Mouse (Mus musculus): Measurements from ENCODE around the gene Prr15l. TPM values are rescaled to one million over a fixed set of nuclear protein-coding genes. Genes with fewer than 3 reads are reported as not detected.

Gene Prr15l
- polyA plus RNA-seq, 1 experiment from 2014 or later = 46.8 TPM

- WGBS = 60% methylated on average over 15 of the region's 15 CpGs
- no peak overlapping the region for H3K9ac ChIP-seq (replicated peaks; ENCODE audit: low read depth, low read length)
Measured at GRCm38 (mm10) chr11:96981461-96981860, 53.6 kb downstream of the Prr15l start.

GRCm38 (mm10) chr11:96982355-96982754 lies 54.5 kb downstream of the Prr15l start:
- 2% methylated on average over 7 of the region's 7 CpGs for WGBS
- Histone ChIP-seq H3K36me3 (ENCODE audit: control insufficient read depth, insufficient read depth, low read length) (no peaks in the 10 kb centered on the region), H3K9ac (replicated peaks; ENCODE audit: low read depth, low read length) (no peak overlapping the region), H3K4me1 (ENCODE audit: control insufficient read depth, insufficient read depth, low read length) (peaks cover 8% of the 10 kb centered on the region; the same call in 1 of the 2 replicates), H3K9me3 (ENCODE audit: control insufficient read depth, low read depth, low read length) (no peaks in the 10 kb centered on the region), H3K4me3 (ENCODE audit: low read depth, low read length) (no peak overlapping the region), H3K27me3 (ENCODE audit: control insufficient read depth, insufficient read depth, low read length) (no peaks in the 10 kb centered on the region), H3K27ac (ENCODE audit: low read length) (no peak overlapping the region), H3K4me2 (replicated peaks; ENCODE audit: low read depth, low read length) (no peak overlapping the region)
- no peak for ATAC-seq (ENCODE audit: insufficient number of reproducible peaks, insufficient read depth, low FRiP score, low read depth)

More at GRCm38 (mm10) chr11:96981461-96981860, 53.6 kb downstream of the Prr15l start:
- Histone ChIP-seq H3K36me3 (ENCODE audit: control insufficient read depth, insufficient read depth, low read length) (no peaks in the 10 kb centered on the region), H3K4me3 (ENCODE audit: low read depth, low read length) (no peak overlapping the region), H3K27me3 (ENCODE audit: control insufficient read depth, insufficient read depth, low read length) (no peaks in the 10 kb centered on the region), H3K27ac (ENCODE audit: low read length) (no peak overlapping the region), H3K9me3 (ENCODE audit: control insufficient read depth, low read depth, low read length) (no peaks in the 10 kb centered on the region), H3K4me1 (ENCODE audit: control insufficient read depth, insufficient read depth, low read length) (peaks cover 8% of the 10 kb centered on the region), H3K4me2 (replicated peaks; ENCODE audit: low read depth, low read length) (no peak overlapping the region)
- ATAC-seq (ENCODE audit: insufficient number of reproducible peaks, insufficient read depth, low FRiP score, low read depth) = no peak

GRCm38 (mm10) chr11:96982859-96983258 lies 55.0 kb downstream of the Prr15l start, which contains the start of gene Sp2:
Sp2 (minus strand) TSS chr11:96982959.
- Histone ChIP-seq H3K9ac (replicated peaks; ENCODE audit: low read depth, low read length) (no peak within 1 kb of the TSS), H3K27ac (ENCODE audit: low read length) (no peak within 1 kb of the TSS), H3K4me2 (replicated peaks; ENCODE audit: low read depth, low read length) (no peak within 1 kb of the TSS), H3K9me3 (ENCODE audit: control insufficient read depth, low read depth, low read length) (no peaks in the 10 kb centered on the region), H3K27me3 (ENCODE audit: control insufficient read depth, insufficient read depth, low read length) (no peaks in the 10 kb centered on the region), H3K4me3 (ENCODE audit: low read depth, low read length) (no peak within 1 kb of the TSS), H3K4me1 (ENCODE audit: control insufficient read depth, insufficient read depth, low read length) (peaks cover 13% of the 10 kb centered on the region; the same call in 1 of the 2 replicates), H3K36me3 (ENCODE audit: control insufficient read depth, insufficient read depth, low read length) (no peaks in the 10 kb centered on the region)
- no peak for ATAC-seq (ENCODE audit: insufficient number of reproducible peaks, insufficient read depth, low FRiP score, low read depth)
- 78% methylated on average over 7 of the region's 7 CpGs for WGBS

GRCm38 (mm10) chr11:96984903-96985302 lies 57.0 kb downstream of the Prr15l start:
- 38% methylated on average over 4 of the region's 4 CpGs for WGBS
- Histone ChIP-seq H3K4me3 (ENCODE audit: low read depth, low read length) (no peak overlapping the region), H3K27me3 (ENCODE audit: control insufficient read depth, insufficient read depth, low read length) (no peaks in the 10 kb centered on the region)

GRCm38 (mm10) chr11:96986463-96986862 lies 58.6 kb downstream of the Prr15l start:
- H3K36me3 ChIP-seq (ENCODE audit: control insufficient read depth, insufficient read depth, low read length) = no peaks in the 10 kb centered on the region
- H3K4me3 ChIP-seq (ENCODE audit: low read depth, low read length) = no peak overlapping the region
- no peak overlapping the region for H3K9ac ChIP-seq (replicated peaks; ENCODE audit: low read depth, low read length)
- no peaks in the 10 kb centered on the region for H3K27me3 ChIP-seq (ENCODE audit: control insufficient read depth, insufficient read depth, low read length)
- 20% methylated on average over 3 of the region's 3 CpGs for WGBS
- H3K9me3 ChIP-seq (ENCODE audit: control insufficient read depth, low read depth, low read length) = no peaks in the 10 kb centered on the region
- no peak for ATAC-seq (ENCODE audit: insufficient number of reproducible peaks, insufficient read depth, low FRiP score, low read depth)
- H3K4me1 ChIP-seq (ENCODE audit: control insufficient read depth, insufficient read depth, low read length) = peaks cover 12% of the 10 kb centered on the region; the same call in 1 of the 2 replicates
- no peak overlapping the region for H3K4me2 ChIP-seq (replicated peaks; ENCODE audit: low read depth, low read length)
- H3K27ac ChIP-seq (ENCODE audit: low read length) = no peak overlapping the region

More at GRCm38 (mm10) chr11:96984903-96985302, 57.0 kb downstream of the Prr15l start:
- ATAC-seq (ENCODE audit: insufficient number of reproducible peaks, insufficient read depth, low FRiP score, low read depth) = no peak
- no peaks in the 10 kb centered on the region for H3K36me3 ChIP-seq (ENCODE audit: control insufficient read depth, insufficient read depth, low read length)
- H3K27ac ChIP-seq (ENCODE audit: low read length) = no peak overlapping the region
- no peak overlapping the region for H3K9ac ChIP-seq (replicated peaks; ENCODE audit: low read depth, low read length)
- H3K9me3 ChIP-seq (ENCODE audit: control insufficient read depth, low read depth, low read length) = no peaks in the 10 kb centered on the region
- H3K4me1 ChIP-seq (ENCODE audit: control insufficient read depth, insufficient read depth, low read length) = peaks cover 12% of the 10 kb centered on the region; the same call in 1 of the 2 replicates
- H3K4me2 ChIP-seq (replicated peaks; ENCODE audit: low read depth, low read length) = no peak overlapping the region

Other genes starting within 250 kb of the Prr15l start
- 8.3 and 9.6 TPM in 2 replicates for gene Snx11, start 150.5 kb upstream of the Prr15l start, polyA plus RNA-seq (2014; fragmentation: Nextera tagmentation; extraction: Ambion mirVana)
- gene Cbx1, start 139.0 kb upstream of the Prr15l start, polyA plus RNA-seq (2014; fragmentation: Nextera tagmentation; extraction: Ambion mirVana) = 100 and 105 TPM in 2 replicates
- 30.4 and 36.4 TPM in 2 replicates for gene Nfe2l1, start 98.1 kb upstream of the Prr15l start, polyA plus RNA-seq (2014; fragmentation: Nextera tagmentation; extraction: Ambion mirVana)
- gene Copz2, start 78.2 kb upstream of the Prr15l start, polyA plus RNA-seq (2014; fragmentation: Nextera tagmentation; extraction: Ambion mirVana) = 136 and 141 TPM in 2 replicates
- gene Cdk5rap3, start 11.6 kb upstream of the Prr15l start, polyA plus RNA-seq (2014; fragmentation: Nextera tagmentation; extraction: Ambion mirVana) = 65.2 and 68.7 TPM in 2 replicates
- gene Pnpo, start 15.9 kb downstream of the Prr15l start, polyA plus RNA-seq (2014; fragmentation: Nextera tagmentation; extraction: Ambion mirVana) = 25.2 and 26.5 TPM in 2 replicates
- 15.7 and 19.1 TPM in 2 replicates for gene Sp2, start 54.9 kb downstream of the Prr15l start, polyA plus RNA-seq (2014; fragmentation: Nextera tagmentation; extraction: Ambion mirVana)
- 0.15 and 0.42 TPM in 2 replicates for gene Sp6, start 85.3 kb downstream of the Prr15l start, polyA plus RNA-seq (2014; fragmentation: Nextera tagmentation; extraction: Ambion mirVana)
- gene Scrn2, start 101.8 kb downstream of the Prr15l start, polyA plus RNA-seq (2014; fragmentation: Nextera tagmentation; extraction: Ambion mirVana) = 17.7 and 19.7 TPM in 2 replicates
- 0.38 TPM in 1 of 2 replicates, not detected in the other for gene Lrrc46, start 113.3 kb downstream of the Prr15l start, polyA plus RNA-seq (2014; fragmentation: Nextera tagmentation; extraction: Ambion mirVana)
- gene Mrpl10, start 113.5 kb downstream of the Prr15l start, polyA plus RNA-seq (2014; fragmentation: Nextera tagmentation; extraction: Ambion mirVana) = 86.7 and 89.2 TPM in 2 replicates
- 4.5 and 8.2 TPM in 2 replicates for gene Osbpl7, start 122.5 kb downstream of the Prr15l start, polyA plus RNA-seq (2014; fragmentation: Nextera tagmentation; extraction: Ambion mirVana)
- 0.20 TPM in 1 of 2 replicates, not detected in the other for gene Tbx21, start 187.2 kb downstream of the Prr15l start, polyA plus RNA-seq (2014; fragmentation: Nextera tagmentation; extraction: Ambion mirVana)
- 3.7 TPM in 2 replicates for gene Tbkbp1, start 223.4 kb downstream of the Prr15l start, polyA plus RNA-seq (2014; fragmentation: Nextera tagmentation; extraction: Ambion mirVana)

All from stomach, embryonic 14.5 days (tissue).